Mouse (Mus musculus) midbrain, embryonic 15.5 days (tissue): ENCODE measurements at regions not wholly inside any gene's neighbourhood (a gene's known extent, or its start where the extent isn't known, plus 50 kb on each side); places are given as distances from the start of the nearest gene placed in this dataset.

Source experiments
- ATAC-seq: fragments of 200-750 bp; cut with Nextera tagmentation; replicated peaks from 2 replicates; pipeline ENCODE4 v1.8.0; 2017; ENCODE audit warnings: moderate TSS enrichment
- H3K27ac ChIP-seq: fragments of 300-500 bp; sonication (generic); 2 replicates; pipeline ENCODE4 v1.5.1; 2015; ENCODE audit warnings: mild to moderate bottlenecking, inconsistent platforms
- H3K27me3 ChIP-seq: fragments of 300-500 bp; sonication (generic); replicated peaks from 2 replicates; pipeline ENCODE4 v1.6.1; 2015; ENCODE audit warnings: inconsistent platforms
- H3K36me3 ChIP-seq: fragments of 300-500 bp; sonication (generic); replicated peaks from 2 replicates; pipeline ENCODE4 v1.6.1; 2015; ENCODE audit warnings: inconsistent platforms
- H3K4me1 ChIP-seq: fragments of 300-500 bp; sonication (generic); 2 replicates; pipeline ENCODE4 v1.6.1; 2015; ENCODE audit warnings: inconsistent platforms
- H3K4me2 ChIP-seq: fragments of 300-500 bp; sonication (generic); 2 replicates; pipeline ENCODE4 v1.6.1; 2015; ENCODE audit warnings: inconsistent platforms, mild to moderate bottlenecking, moderate library complexity
- H3K4me3 ChIP-seq: fragments of 300-500 bp; sonication (generic); 2 replicates; pipeline ENCODE4 v1.5.1; 2015; ENCODE audit warnings: mild to moderate bottlenecking, inconsistent platforms
- H3K9ac ChIP-seq: fragments of 300-500 bp; sonication (generic); 2 replicates; pipeline ENCODE4 v1.6.1; 2015; ENCODE audit warnings: mild to moderate bottlenecking, inconsistent platforms
- H3K9me3 ChIP-seq: fragments of 300-500 bp; sonication (generic); 2 replicates; pipeline ENCODE4 v1.6.1; 2016; ENCODE audit warnings: inconsistent platforms
- WGBS: fragments of 180-500 bp; shearing (Covaris S2); methylation state at CpG from one replicate; pipeline ENCODE4 v1.1.7; 2015; ENCODE audit warnings: mixed read lengths; 5-methylcytosine and 5-hydroxymethylcytosine counted together

- Histone ChIP-seq H3K4me2 (peak overlapping the region; percentile 14; the same call in 1 of the 2 replicates), H3K27ac (no peak overlapping the region), H3K9me3 (no peaks in the 10 kb centered on the region), H3K9ac (no peak overlapping the region), H3K4me1 (peaks cover 12% of the 10 kb centered on the region), H3K36me3 (no peaks in the 10 kb centered on the region), H3K27me3 (no peaks in the 10 kb centered on the region), H3K4me3 (no peak overlapping the region)
- ATAC-seq, result no peak
- 28% methylated on average over 11 of the region's 11 CpGs for WGBS
These were observed 52.7 kb upstream of the Rab3gap2 start for GRCm38 (mm10) chr1:185151130-185151799.

DNA sequence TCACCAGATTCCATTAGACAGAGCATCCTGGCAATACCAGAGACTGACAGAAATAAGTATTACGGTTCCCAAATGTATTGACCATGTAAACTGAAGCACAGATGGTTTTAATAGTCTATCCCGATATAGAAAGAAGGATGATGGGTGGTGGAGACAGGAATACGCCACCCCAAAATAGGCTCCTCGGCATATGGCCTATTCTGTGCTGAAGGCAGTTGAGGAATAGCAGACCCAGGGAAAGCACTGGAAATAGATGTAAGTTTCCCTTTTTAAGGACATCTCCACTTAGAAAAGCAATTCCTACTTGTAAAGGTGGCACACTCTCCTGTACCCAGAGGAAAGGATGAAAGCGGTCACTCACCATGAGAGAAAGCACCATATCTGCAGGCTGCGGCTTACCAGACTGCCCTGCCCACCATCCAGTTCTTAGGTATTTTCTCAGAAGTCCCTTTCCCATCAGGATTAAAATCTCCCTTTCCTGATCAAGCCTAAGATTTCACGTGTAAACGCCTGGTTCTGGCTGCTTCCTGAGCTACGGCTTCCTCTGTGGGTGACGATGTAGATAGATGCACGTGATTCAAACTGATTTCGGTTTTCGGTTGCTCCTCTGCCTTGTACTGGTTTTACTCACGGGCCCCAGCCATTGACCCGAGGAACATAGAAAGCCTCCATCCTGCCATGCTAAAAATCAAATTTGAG is 53.3 kb upstream of the Rab3gap2 start:
- ATAC-seq, result no peak
- Histone ChIP-seq H3K36me3 (no peaks in the 10 kb centered on the region), H3K9me3 (no peaks in the 10 kb centered on the region), H3K4me2 (no peak overlapping the region), H3K4me3 (no peak overlapping the region), H3K4me1 (peaks cover 12% of the 10 kb centered on the region), H3K27me3 (no peaks in the 10 kb centered on the region), H3K27ac (no peak overlapping the region), H3K9ac (no peak overlapping the region)
- WGBS, result 54% methylated on average over 15 of the region's 15 CpGs

- 94% methylated on average over 1 of the region's 1 CpGs for WGBS
- H3K27me3 ChIP-seq, result no peaks in the 10 kb centered on the region
- ATAC-seq, result no peak
These were observed 59.1 kb upstream of the Rab3gap2 start for GRCm38 (mm10) chr1:185144791-185145190.

GRCm38 (mm10) chr1:185144006-185144405 is 59.9 kb upstream of the Rab3gap2 start:
- Histone ChIP-seq H3K9me3 (no peaks in the 10 kb centered on the region), H3K4me1 (no peaks in the 10 kb centered on the region), H3K9ac (no peak overlapping the region), H3K4me2 (no peak overlapping the region), H3K27ac (no peak overlapping the region), H3K36me3 (no peaks in the 10 kb centered on the region), H3K4me3 (no peak overlapping the region), H3K27me3 (no peaks in the 10 kb centered on the region)
- 91% methylated on average over 15 of the region's 15 CpGs for WGBS
- no peak for ATAC-seq

More at GRCm38 (mm10) chr1:185144791-185145190, 59.1 kb upstream of the Rab3gap2 start:
- H3K27ac ChIP-seq, result no peak overlapping the region
- no peak overlapping the region for H3K9ac ChIP-seq
- H3K4me3 ChIP-seq, result no peak overlapping the region
- H3K4me1 ChIP-seq, result no peaks in the 10 kb centered on the region
- no peak overlapping the region for H3K4me2 ChIP-seq
- no peaks in the 10 kb centered on the region for H3K36me3 ChIP-seq
- no peaks in the 10 kb centered on the region for H3K9me3 ChIP-seq

DNA sequence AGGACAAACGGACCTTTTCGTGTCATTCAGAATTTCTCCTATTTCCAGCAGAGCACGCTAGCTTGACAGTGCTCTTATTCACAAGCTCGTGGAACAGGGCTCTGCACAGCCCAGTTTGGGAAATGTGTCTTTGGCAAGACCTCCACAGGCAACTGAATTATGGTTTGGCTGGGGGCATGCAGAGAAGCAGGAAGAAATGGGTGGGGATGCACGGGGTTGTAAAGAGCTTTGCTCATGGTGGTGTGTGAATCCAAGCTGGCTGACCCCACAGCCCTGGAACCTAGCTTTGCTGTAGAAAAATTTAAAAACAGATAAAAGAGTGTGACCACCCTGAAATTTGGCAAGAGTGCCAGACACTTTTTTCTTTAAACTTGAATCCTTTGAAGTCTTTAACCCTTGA is 63.6 kb upstream of the Rab3gap2 start:
- H3K27ac ChIP-seq, result no peak overlapping the region
- H3K27me3 ChIP-seq, result no peaks in the 10 kb centered on the region
- WGBS, result 80% methylated on average over 5 of the region's 5 CpGs
- no peak for ATAC-seq
- H3K9ac ChIP-seq, result no peak overlapping the region
- no peaks in the 10 kb centered on the region for H3K9me3 ChIP-seq
- H3K4me2 ChIP-seq, result no peak overlapping the region
- no peaks in the 10 kb centered on the region for H3K4me1 ChIP-seq
- no peak overlapping the region for H3K4me3 ChIP-seq
- no peaks in the 10 kb centered on the region for H3K36me3 ChIP-seq

- 72% methylated on average over 4 of the region's 4 CpGs for WGBS
- ATAC-seq, result no peak
These were observed 75.7 kb upstream of the Rab3gap2 start for GRCm38 (mm10) chr1:185128209-185128608.

GRCm38 (mm10) chr1:185125737-185126286 is 78.1 kb upstream of the Rab3gap2 start:
- Histone ChIP-seq H3K9ac (no peak overlapping the region), H3K4me1 (no peaks in the 10 kb centered on the region), H3K27ac (no peak overlapping the region), H3K9me3 (no peaks in the 10 kb centered on the region), H3K4me3 (no peak overlapping the region), H3K27me3 (no peaks in the 10 kb centered on the region), H3K36me3 (no peaks in the 10 kb centered on the region), H3K4me2 (no peak overlapping the region)
- ATAC-seq, result no peak
- WGBS, result 83% methylated on average over 14 of the region's 14 CpGs

More at GRCm38 (mm10) chr1:185128209-185128608, 75.7 kb upstream of the Rab3gap2 start:
- no peak overlapping the region for H3K9ac ChIP-seq
- H3K27ac ChIP-seq, result no peak overlapping the region
- H3K9me3 ChIP-seq, result no peaks in the 10 kb centered on the region
- H3K27me3 ChIP-seq, result no peaks in the 10 kb centered on the region
- no peaks in the 10 kb centered on the region for H3K36me3 ChIP-seq
- H3K4me3 ChIP-seq, result no peak overlapping the region
- no peaks in the 10 kb centered on the region for H3K4me1 ChIP-seq
- H3K4me2 ChIP-seq, result no peak overlapping the region

- ATAC-seq, result no peak
- Histone ChIP-seq H3K9ac (no peak overlapping the region), H3K4me3 (no peak overlapping the region), H3K36me3 (no peaks in the 10 kb centered on the region), H3K27ac (no peak overlapping the region), H3K4me2 (no peak overlapping the region), H3K27me3 (no peaks in the 10 kb centered on the region), H3K4me1 (no peaks in the 10 kb centered on the region), H3K9me3 (no peaks in the 10 kb centered on the region)
- 84% methylated on average over 2 of the region's 2 CpGs for WGBS
These were observed 82.4 kb upstream of the Rab3gap2 start for GRCm38 (mm10) chr1:185121552-185121951.

DNA sequence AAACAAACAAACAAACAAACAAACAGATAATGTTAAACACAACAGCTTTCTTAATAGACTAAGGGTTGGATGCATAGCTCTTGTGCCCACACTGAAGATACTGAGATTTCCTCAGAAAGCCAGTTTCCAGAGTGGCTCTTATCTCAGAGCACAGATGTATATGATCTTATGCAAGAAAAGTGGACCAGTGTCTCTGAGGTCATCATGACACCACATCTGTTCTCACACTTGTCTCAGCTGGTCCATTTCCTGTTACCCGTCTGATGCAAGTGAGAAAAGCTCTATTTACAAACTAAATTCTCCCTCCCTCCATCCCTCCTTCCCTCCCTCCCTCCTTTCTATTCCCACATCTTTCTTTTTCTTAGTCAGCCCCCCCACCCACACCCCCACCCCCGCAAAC is 83.5 kb upstream of the Rab3gap2 start:
- Histone ChIP-seq H3K4me1 (no peaks in the 10 kb centered on the region), H3K9me3 (no peaks in the 10 kb centered on the region), H3K27ac (no peak overlapping the region), H3K9ac (no peak overlapping the region), H3K4me3 (no peak overlapping the region), H3K36me3 (no peaks in the 10 kb centered on the region), H3K27me3 (no peaks in the 10 kb centered on the region), H3K4me2 (no peak overlapping the region)
- ATAC-seq, result no peak
- WGBS, result 89% methylated on average over 2 of the region's 2 CpGs

DNA sequence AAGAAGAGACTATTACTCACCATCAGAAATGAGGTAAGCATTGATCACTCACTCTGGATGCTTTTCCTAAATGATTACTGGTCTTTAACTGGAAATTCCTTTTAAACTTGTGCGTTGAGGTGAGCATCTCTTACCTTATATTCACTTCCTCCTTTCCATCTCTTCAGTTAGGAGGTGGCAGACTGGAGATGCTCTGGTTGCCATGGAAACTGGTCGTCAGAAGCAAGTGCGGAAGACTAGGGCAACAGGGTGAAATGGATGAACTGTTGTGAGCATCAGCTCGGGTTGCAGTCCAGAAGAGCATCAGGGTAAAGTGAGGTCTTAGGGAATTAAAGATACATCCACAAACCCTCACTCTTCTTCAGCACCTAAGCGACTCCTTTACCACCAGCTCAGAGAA is 86.2 kb upstream of the Rab3gap2 start:
- 45% methylated on average over 5 of the region's 5 CpGs for WGBS
- no peak overlapping the region for H3K9ac ChIP-seq

GRCm38 (mm10) chr1:185113687-185114086 is 90.2 kb upstream of the Rab3gap2 start:
- no peaks in the 10 kb centered on the region for H3K27me3 ChIP-seq
- H3K4me3 ChIP-seq, result no peak overlapping the region
- no peak for ATAC-seq
- H3K9me3 ChIP-seq, result no peaks in the 10 kb centered on the region
- no peaks in the 10 kb centered on the region for H3K4me1 ChIP-seq
- no peak overlapping the region for H3K4me2 ChIP-seq
- H3K36me3 ChIP-seq, result no peaks in the 10 kb centered on the region
- 86% methylated on average over 6 of the region's 6 CpGs for WGBS
- no peak overlapping the region for H3K27ac ChIP-seq
- H3K9ac ChIP-seq, result no peak overlapping the region

More for the DNA sequence above, 86.2 kb upstream of the Rab3gap2 start:
- H3K9me3 ChIP-seq, result no peaks in the 10 kb centered on the region
- no peak overlapping the region for H3K4me3 ChIP-seq
- H3K4me2 ChIP-seq, result no peak overlapping the region
- H3K4me1 ChIP-seq, result no peaks in the 10 kb centered on the region
- no peak overlapping the region for H3K27ac ChIP-seq
- ATAC-seq, result no peak
- no peaks in the 10 kb centered on the region for H3K27me3 ChIP-seq
- H3K36me3 ChIP-seq, result no peaks in the 10 kb centered on the region

DNA sequence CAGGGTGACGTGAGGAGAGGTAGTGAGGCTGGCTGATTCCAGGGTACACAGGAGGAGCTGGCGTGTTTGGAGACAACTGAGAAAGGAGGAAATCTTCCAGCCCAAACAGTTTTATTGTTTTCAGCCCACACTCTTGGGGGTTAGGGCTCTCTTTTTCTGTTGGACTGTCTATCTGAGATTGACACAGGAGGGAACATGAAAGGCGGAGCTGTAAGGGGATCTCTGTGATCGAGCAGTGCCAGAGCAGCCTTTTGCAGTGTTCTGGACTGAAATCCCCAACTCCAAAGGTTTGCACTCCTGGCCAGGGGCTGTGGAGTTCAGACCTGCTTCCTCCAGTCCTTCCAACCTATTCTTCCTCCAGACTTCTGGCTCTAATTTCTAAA is 91.9 kb upstream of the Rab3gap2 start:
- Histone ChIP-seq H3K9ac (no peak overlapping the region), H3K27ac (no peak overlapping the region), H3K4me2 (no peak overlapping the region), H3K9me3 (no peaks in the 10 kb centered on the region), H3K27me3 (no peaks in the 10 kb centered on the region), H3K4me3 (no peak overlapping the region), H3K4me1 (no peaks in the 10 kb centered on the region), H3K36me3 (no peaks in the 10 kb centered on the region)
- ATAC-seq, result no peak
- WGBS, result 74% methylated on average over 4 of the region's 4 CpGs
